Mouse (Mus musculus): ENCODE data around the gene Gpr55. TPM values are rescaled to one million over a fixed set of nuclear protein-coding genes. Genes with fewer than 3 reads are reported as not detected.

Gene Gpr55
- total RNA-seq, 1 experiment = 0.18 TPM

- Histone ChIP-seq H3K27ac (ENCODE audit: insufficient read depth, low read depth, low read length, poor library complexity, severe bottlenecking) (no peak overlapping the region), H3K9me3 (ENCODE audit: control insufficient read depth, insufficient read depth, low read depth, low read length) (no peaks in the 10 kb centered on the region), H3K36me3 (ENCODE audit: control insufficient read depth, insufficient read depth, low read length, poor library complexity, severe bottlenecking) (no peaks in the 10 kb centered on the region), H3K4me1 (ENCODE audit: control insufficient read depth in 2 of 2, insufficient read depth in 2 of 2, low read length in 2 of 2, poor library complexity in 1 of 2) (no peaks in the 10 kb centered on the region), H3K9ac (ENCODE audit: insufficient read depth, low read depth, low read length, poor library complexity, severe bottlenecking) (no peak overlapping the region), H3K4me3 (ENCODE audit: insufficient read depth in 1 of 2, low read depth in 1 of 2, low read length in 2 of 2, poor library complexity in 1 of 2, severe bottlenecking in 1 of 2) (no peak overlapping the region)
- in situ Hi-C loops (cut with MboI; ENCODE audit: low sequenced_read_pairs in 2 of 2, unreplicated experiment in 2 of 2) = no loop called here
- TF ChIP-seq MAFK (IDR thresholded peaks at IDR 0.05; ENCODE audit: insufficient read depth, low read depth, low read length) (no peak), HCFC1 (IDR thresholded peaks at IDR 0.05; ENCODE audit: borderline replicate concordance, insufficient read depth, low read length) (no peak), CHD2 (IDR thresholded peaks at IDR 0.05; ENCODE audit: low read depth, low read length) (no peak), ZNF384 (IDR thresholded peaks at IDR 0.05; ENCODE audit: low read depth, low read length) (no peak), ZC3H11A (IDR thresholded peaks at IDR 0.05; ENCODE audit: borderline replicate concordance, low read depth, low read length) (no peak)
- DNase-seq (ENCODE audit: low read depth, low spot score) = no peak
These were observed 16.9 kb upstream of the Gpr55 start for GRCm38 (mm10) chr1:85977709-85978108.

- TF ChIP-seq MAFK (IDR thresholded peaks at IDR 0.05; ENCODE audit: insufficient read depth, low read depth, low read length) (no peak), CHD2 (IDR thresholded peaks at IDR 0.05; ENCODE audit: low read depth, low read length) (no peak), ZNF384 (IDR thresholded peaks at IDR 0.05; ENCODE audit: low read depth, low read length) (no peak), HCFC1 (IDR thresholded peaks at IDR 0.05; ENCODE audit: borderline replicate concordance, insufficient read depth, low read length) (no peak), ZC3H11A (IDR thresholded peaks at IDR 0.05; ENCODE audit: borderline replicate concordance, low read depth, low read length) (no peak)
- H3K9me3 ChIP-seq (ENCODE audit: control insufficient read depth, insufficient read depth, low read depth, low read length) = no peaks in the 10 kb centered on the region
- H3K36me3 ChIP-seq (ENCODE audit: control insufficient read depth, insufficient read depth, low read length, poor library complexity, severe bottlenecking) = no peaks in the 10 kb centered on the region
- in situ Hi-C loops (cut with MboI; ENCODE audit: low sequenced_read_pairs in 2 of 2, unreplicated experiment in 2 of 2) = no loop called here
- H3K27ac ChIP-seq (ENCODE audit: insufficient read depth, low read depth, low read length, poor library complexity, severe bottlenecking) = no peak overlapping the region
- H3K4me3 ChIP-seq (ENCODE audit: insufficient read depth in 1 of 2, low read depth in 1 of 2, low read length in 2 of 2, poor library complexity in 1 of 2, severe bottlenecking in 1 of 2) = no peak overlapping the region
- no peak overlapping the region for H3K9ac ChIP-seq (ENCODE audit: insufficient read depth, low read depth, low read length, poor library complexity, severe bottlenecking)
- no peak for DNase-seq (ENCODE audit: low read depth, low spot score)
- H3K4me1 ChIP-seq (ENCODE audit: control insufficient read depth in 2 of 2, insufficient read depth in 2 of 2, low read length in 2 of 2, poor library complexity in 1 of 2) = no peaks in the 10 kb centered on the region
These were observed 12.7 kb upstream of the Gpr55 start for GRCm38 (mm10) chr1:85973468-85973877.

GRCm38 (mm10) chr1:85972341-85972740 lies 11.5 kb upstream of the Gpr55 start:
- no peak overlapping the region for H3K9ac ChIP-seq (ENCODE audit: insufficient read depth, low read depth, low read length, poor library complexity, severe bottlenecking)
- H3K4me1 ChIP-seq (ENCODE audit: control insufficient read depth in 2 of 2, insufficient read depth in 2 of 2, low read length in 2 of 2, poor library complexity in 1 of 2) = no peaks in the 10 kb centered on the region
- H3K4me3 ChIP-seq (ENCODE audit: insufficient read depth in 1 of 2, low read depth in 1 of 2, low read length in 2 of 2, poor library complexity in 1 of 2, severe bottlenecking in 1 of 2) = no peak overlapping the region
- in situ Hi-C loops (cut with MboI; ENCODE audit: low sequenced_read_pairs in 2 of 2, unreplicated experiment in 2 of 2) = no loop called here
- H3K9me3 ChIP-seq (ENCODE audit: control insufficient read depth, insufficient read depth, low read depth, low read length) = no peaks in the 10 kb centered on the region
- no peak overlapping the region for H3K27ac ChIP-seq (ENCODE audit: insufficient read depth, low read depth, low read length, poor library complexity, severe bottlenecking)
- H3K36me3 ChIP-seq (ENCODE audit: control insufficient read depth, insufficient read depth, low read length, poor library complexity, severe bottlenecking) = no peaks in the 10 kb centered on the region
- TF ChIP-seq MAFK (IDR thresholded peaks at IDR 0.05; ENCODE audit: insufficient read depth, low read depth, low read length) (no peak), ZC3H11A (IDR thresholded peaks at IDR 0.05; ENCODE audit: borderline replicate concordance, low read depth, low read length) (no peak), ZNF384 (IDR thresholded peaks at IDR 0.05; ENCODE audit: low read depth, low read length) (no peak), CHD2 (IDR thresholded peaks at IDR 0.05; ENCODE audit: low read depth, low read length) (no peak), HCFC1 (IDR thresholded peaks at IDR 0.05; ENCODE audit: borderline replicate concordance, insufficient read depth, low read length) (no peak)
- no peak for DNase-seq (ENCODE audit: low read depth, low spot score)

GRCm38 (mm10) chr1:85971070-85971469 lies 10.3 kb upstream of the Gpr55 start:
- Histone ChIP-seq H3K9me3 (ENCODE audit: control insufficient read depth, insufficient read depth, low read depth, low read length) (no peaks in the 10 kb centered on the region), H3K27ac (ENCODE audit: insufficient read depth, low read depth, low read length, poor library complexity, severe bottlenecking) (no peak overlapping the region), H3K4me3 (ENCODE audit: insufficient read depth in 1 of 2, low read depth in 1 of 2, low read length in 2 of 2, poor library complexity in 1 of 2, severe bottlenecking in 1 of 2) (no peak overlapping the region), H3K4me1 (ENCODE audit: control insufficient read depth in 2 of 2, insufficient read depth in 2 of 2, low read length in 2 of 2, poor library complexity in 1 of 2) (no peaks in the 10 kb centered on the region), H3K36me3 (ENCODE audit: control insufficient read depth, insufficient read depth, low read length, poor library complexity, severe bottlenecking) (no peaks in the 10 kb centered on the region), H3K9ac (ENCODE audit: insufficient read depth, low read depth, low read length, poor library complexity, severe bottlenecking) (no peak overlapping the region)
- DNase-seq (ENCODE audit: low read depth, low spot score) = no peak
- TF ChIP-seq ZC3H11A (IDR thresholded peaks at IDR 0.05; ENCODE audit: borderline replicate concordance, low read depth, low read length) (no peak), MAFK (IDR thresholded peaks at IDR 0.05; ENCODE audit: insufficient read depth, low read depth, low read length) (no peak), CHD2 (IDR thresholded peaks at IDR 0.05; ENCODE audit: low read depth, low read length) (no peak), HCFC1 (IDR thresholded peaks at IDR 0.05; ENCODE audit: borderline replicate concordance, insufficient read depth, low read length) (no peak), ZNF384 (IDR thresholded peaks at IDR 0.05; ENCODE audit: low read depth, low read length) (no peak)
- in situ Hi-C loops (cut with MboI; ENCODE audit: low sequenced_read_pairs in 2 of 2, unreplicated experiment in 2 of 2) = no loop called here

GRCm38 (mm10) chr1:85969519-85969918 lies 8.7 kb upstream of the Gpr55 start:
- no peaks in the 10 kb centered on the region for H3K36me3 ChIP-seq (ENCODE audit: control insufficient read depth, insufficient read depth, low read length, poor library complexity, severe bottlenecking)
- no peaks in the 10 kb centered on the region for H3K4me1 ChIP-seq (ENCODE audit: control insufficient read depth in 2 of 2, insufficient read depth in 2 of 2, low read length in 2 of 2, poor library complexity in 1 of 2)
- H3K9ac ChIP-seq (ENCODE audit: insufficient read depth, low read depth, low read length, poor library complexity, severe bottlenecking) = no peak overlapping the region
- no peaks in the 10 kb centered on the region for H3K9me3 ChIP-seq (ENCODE audit: control insufficient read depth, insufficient read depth, low read depth, low read length)
- TF ChIP-seq MAFK (IDR thresholded peaks at IDR 0.05; ENCODE audit: insufficient read depth, low read depth, low read length) (no peak), HCFC1 (IDR thresholded peaks at IDR 0.05; ENCODE audit: borderline replicate concordance, insufficient read depth, low read length) (no peak), ZNF384 (IDR thresholded peaks at IDR 0.05; ENCODE audit: low read depth, low read length) (no peak), CHD2 (IDR thresholded peaks at IDR 0.05; ENCODE audit: low read depth, low read length) (no peak), ZC3H11A (IDR thresholded peaks at IDR 0.05; ENCODE audit: borderline replicate concordance, low read depth, low read length) (no peak)
- DNase-seq (ENCODE audit: low read depth, low spot score) = no peak
- in situ Hi-C loops (cut with MboI; ENCODE audit: low sequenced_read_pairs in 2 of 2, unreplicated experiment in 2 of 2) = no loop called here
- H3K27ac ChIP-seq (ENCODE audit: insufficient read depth, low read depth, low read length, poor library complexity, severe bottlenecking) = no peak overlapping the region
- H3K4me3 ChIP-seq (ENCODE audit: insufficient read depth in 1 of 2, low read depth in 1 of 2, low read length in 2 of 2, poor library complexity in 1 of 2, severe bottlenecking in 1 of 2) = no peak overlapping the region

All from ES-E14 (cell line).